Mouse (Mus musculus) liver, adult 2 months (tissue): ENCODE measurements around the gene Adgrd1. TPM values are rescaled to one million over a fixed set of nuclear protein-coding genes. Genes with fewer than 3 reads are reported as not detected.

Experiments used
- DNase-seq: peaks from one replicate; pipeline ENCODE4 v3.0.0-alpha.2; 2011; ENCODE audit warnings: low read depth, low spot score; ENCODE audit errors: extremely low read depth
- H3K27ac ChIP-seq: fragments of 200-500 bp; replicated peaks from 2 replicates; pipeline ENCODE4 v1.5.1; 2012; ENCODE audit warnings: low read depth, mild to moderate bottlenecking, control low read depth, inconsistent platforms, low read length; ENCODE audit not compliant: insufficient read depth
- H3K27me3 ChIP-seq: fragments of 200-500 bp; 2 replicates; pipeline ENCODE4 v1.6.1; 2012; ENCODE audit warnings: mild to moderate bottlenecking, moderate library complexity, low read length, inconsistent platforms; ENCODE audit not compliant: control insufficient read depth, insufficient read depth
- H3K36me3 ChIP-seq: fragments of 200-500 bp; 2 replicates; pipeline ENCODE4 v1.6.1; 2012; ENCODE audit warnings: low read length, inconsistent platforms; ENCODE audit not compliant: control insufficient read depth, insufficient read depth
- H3K4me1 ChIP-seq: fragments of 200-500 bp; 2 replicates; pipeline ENCODE4 v1.6.1; 2011; ENCODE audit warnings: low read length; ENCODE audit not compliant: control insufficient read depth, insufficient read depth
- H3K4me3 ChIP-seq: fragments of 200-500 bp; 2 replicates; pipeline ENCODE4 v1.5.1; 2011; ENCODE audit warnings: low read depth, mild to moderate bottlenecking, control low read depth, low read length, moderate library complexity; ENCODE audit not compliant: insufficient read depth
- H3K79me2 ChIP-seq: fragments of 200-500 bp; 2 replicates; pipeline ENCODE4 v1.6.1; 2012; ENCODE audit warnings: inconsistent platforms, mild to moderate bottlenecking, low read length, moderate library complexity; ENCODE audit not compliant: control insufficient read depth, insufficient read depth
- H3K9ac ChIP-seq: fragments of 200-500 bp; 2 replicates; pipeline ENCODE4 v1.6.1; 2012; ENCODE audit warnings: low read depth, mild to moderate bottlenecking, control low read depth, inconsistent platforms, low read length
- CTCF ChIP-seq: fragments of 200-500 bp; IDR thresholded peaks from 2 replicates; pipeline ENCODE4 v1.5.1; 2011; ENCODE audit warnings: low read depth, low read length, control low read depth
- POLR2A ChIP-seq: fragments of 200-500 bp; IDR thresholded peaks from 2 replicates; pipeline ENCODE4 v1.6.1; 2011; ENCODE audit warnings: low read length, control low read depth; ENCODE audit not compliant: insufficient read depth; ENCODE audit errors: extremely low read depth
- WGBS: fragments of 180-500 bp; shearing (Covaris S2); methylation state at CpG from one replicate; pipeline ENCODE4 v1.1.7; 2018; 5-methylcytosine and 5-hydroxymethylcytosine counted together
- polyA plus RNA-seq: library from polyadenylated mRNA; depleted of rRNA; stranded (reverse); fragments of >200 nt; gene quantifications from 2 replicates; pipeline ENCODE4 v1.2.3, GENCODE M21; 2012
- total RNA-seq: library from RNA; depleted of rRNA; stranded (reverse); fragments of >200 nt; gene quantifications from 2 replicates; pipeline ENCODE4 v1.2.3, GENCODE M21; 2014

Adgrd1 gene
- total and polyA plus RNA-seq, 2 experiments, result 0.18 to 0.66 TPM

DNA sequence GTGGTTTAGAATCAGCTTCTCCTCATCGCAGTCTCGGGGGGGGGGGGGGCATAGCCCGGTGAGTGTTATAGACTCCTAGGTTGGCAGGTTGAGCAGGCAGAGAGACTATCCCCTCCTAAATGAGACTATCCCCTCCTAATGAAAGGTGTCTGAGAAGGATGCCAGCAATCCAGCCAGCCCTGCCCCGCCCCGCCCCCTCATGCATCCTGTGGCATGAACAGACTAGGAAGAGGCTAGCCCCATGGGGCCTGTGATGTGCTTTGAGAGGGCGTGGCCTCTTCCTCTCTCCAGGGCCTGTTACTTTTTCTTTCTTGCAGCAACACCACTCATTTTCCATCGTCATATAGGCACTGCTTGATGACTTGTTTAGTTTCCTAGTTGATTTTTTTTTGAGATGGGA lies 15.0 kb upstream of the Adgrd1 start:
- no peaks in the 10 kb centered on the region for H3K27me3 ChIP-seq
- no peaks in the 10 kb centered on the region for H3K36me3 ChIP-seq
- DNase-seq, result no peak
- H3K79me2 ChIP-seq, result no peaks in the 10 kb centered on the region
- H3K9ac ChIP-seq, result no peak overlapping the region
- H3K27ac ChIP-seq, result no peak overlapping the region
- WGBS, result 79% methylated on average over 7 of the region's 7 CpGs
- no peak overlapping the region for H3K4me3 ChIP-seq
- no peak for TF ChIP-seq CTCF
- TF ChIP-seq POLR2A, result no peak
- no peaks in the 10 kb centered on the region for H3K4me1 ChIP-seq

DNA sequence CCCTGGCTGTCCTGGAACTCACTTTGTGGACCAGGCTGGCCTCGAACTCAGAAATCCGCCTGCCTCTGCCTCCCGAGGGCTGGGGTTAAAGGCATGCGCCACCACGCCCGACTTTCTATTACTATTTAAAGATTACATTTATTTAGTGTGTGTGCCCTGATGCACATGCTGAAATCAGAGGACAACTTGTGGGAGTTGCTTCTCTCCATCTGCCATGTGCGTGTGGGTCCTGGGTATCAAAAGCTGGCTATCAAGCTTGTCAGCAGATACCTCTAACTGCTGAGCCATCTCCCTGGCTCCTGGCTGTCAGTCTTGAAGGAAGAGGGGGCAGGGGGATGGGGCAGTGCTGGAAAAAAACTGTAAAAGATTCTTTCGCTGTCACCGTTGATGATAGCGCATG lies 11.4 kb upstream of the Adgrd1 start:
- no peak overlapping the region for H3K27ac ChIP-seq
- H3K27me3 ChIP-seq, result no peaks in the 10 kb centered on the region
- no peak overlapping the region for H3K4me3 ChIP-seq
- no peaks in the 10 kb centered on the region for H3K4me1 ChIP-seq
- WGBS, result 92% methylated on average over 10 of the region's 10 CpGs
- no peaks in the 10 kb centered on the region for H3K79me2 ChIP-seq
- H3K36me3 ChIP-seq, result no peaks in the 10 kb centered on the region
- DNase-seq, result no peak
- TF ChIP-seq POLR2A, result no peak
- TF ChIP-seq CTCF, result no peak
- H3K9ac ChIP-seq, result no peak overlapping the region

DNA sequence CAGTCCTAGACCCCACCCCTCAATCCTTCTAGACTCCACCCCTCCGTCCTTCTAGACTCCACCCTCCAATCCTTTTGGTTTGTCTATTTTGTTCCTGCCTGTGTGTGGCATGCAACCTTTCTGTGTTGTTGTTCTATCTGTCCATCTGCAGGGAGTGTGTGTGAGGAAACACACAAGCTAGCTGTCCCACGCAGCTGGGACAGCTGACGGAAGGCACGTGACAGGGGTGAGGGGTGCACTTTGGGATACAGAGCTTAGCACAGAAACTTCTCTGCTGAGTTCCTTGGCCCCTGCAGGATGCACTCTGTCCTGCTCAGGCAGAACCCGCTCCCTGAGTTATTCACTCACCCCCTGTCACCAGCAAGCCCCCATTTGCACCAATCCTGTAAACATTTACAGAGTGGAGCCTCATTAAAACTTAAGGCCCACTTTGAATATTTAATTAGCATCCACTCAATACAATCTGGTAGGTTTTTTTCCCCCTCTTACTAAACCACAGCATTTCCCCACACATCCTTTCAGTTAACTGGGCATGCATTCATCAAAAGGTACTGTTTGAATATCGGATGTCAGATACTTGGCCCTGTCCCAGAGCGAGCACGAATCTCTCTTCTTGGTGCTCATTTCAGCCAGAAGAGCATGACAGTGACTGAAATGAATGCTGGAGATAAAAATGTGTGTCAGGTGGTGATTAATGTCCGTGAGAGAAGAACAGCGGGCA lies 4.0 kb upstream of the Adgrd1 start:
- no peaks in the 10 kb centered on the region for H3K27me3 ChIP-seq
- no peak overlapping the region for H3K4me3 ChIP-seq
- no peak for DNase-seq
- H3K4me1 ChIP-seq, result 0 out of 2 replicates have a peak, but pooled peaks cover 2% of the 10 kb centered on the region
- TF ChIP-seq CTCF (no peak), POLR2A (no peak)
- H3K9ac ChIP-seq, result no peak overlapping the region
- no peak overlapping the region for H3K27ac ChIP-seq
- H3K36me3 ChIP-seq, result no peaks in the 10 kb centered on the region
- no peaks in the 10 kb centered on the region for H3K79me2 ChIP-seq
- 79% methylated on average over 10 of the region's 10 CpGs for WGBS

DNA sequence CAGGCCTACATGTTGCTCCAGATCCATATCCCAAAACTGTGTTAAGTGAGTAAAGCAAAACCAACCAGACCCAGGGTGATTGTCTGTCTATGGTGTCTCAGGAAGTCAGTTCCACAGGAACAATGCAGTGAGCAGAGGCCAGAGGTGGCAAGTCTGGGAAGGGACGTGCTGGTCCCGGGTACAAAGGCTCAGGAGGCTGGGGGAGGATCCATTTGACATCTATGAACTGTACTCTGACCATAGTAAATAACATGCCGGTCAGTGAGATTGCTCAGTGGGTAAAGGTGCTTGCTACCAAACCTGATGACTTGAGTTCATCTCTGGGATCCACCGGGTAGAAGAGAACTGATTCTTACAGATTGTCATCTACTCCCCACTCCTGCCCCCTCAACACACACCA lies 3.4 kb upstream of the Adgrd1 start:
- no peaks in the 10 kb centered on the region for H3K27me3 ChIP-seq
- 0 out of 2 replicates have a peak, but pooled peaks cover 2% of the 10 kb centered on the region for H3K4me1 ChIP-seq
- H3K36me3 ChIP-seq, result no peaks in the 10 kb centered on the region
- no peak overlapping the region for H3K27ac ChIP-seq
- no peak for TF ChIP-seq POLR2A
- H3K9ac ChIP-seq, result no peak overlapping the region
- no peaks in the 10 kb centered on the region for H3K79me2 ChIP-seq
- WGBS, result 19% methylated on average over 4 of the region's 4 CpGs
- no peak overlapping the region for H3K4me3 ChIP-seq
- peak; percentile 38 for DNase-seq

GRCm38 (mm10) chr5:129094236-129094635 lies 2.3 kb upstream of the Adgrd1 start:
- Histone ChIP-seq H3K4me1 (0 out of 2 replicates have a peak, but pooled peaks cover 2% of the 10 kb centered on the region), H3K27ac (no peak overlapping the region), H3K4me3 (no peak overlapping the region), H3K79me2 (no peaks in the 10 kb centered on the region), H3K27me3 (no peaks in the 10 kb centered on the region), H3K36me3 (no peaks in the 10 kb centered on the region), H3K9ac (no peak overlapping the region)
- TF ChIP-seq CTCF (no peak), POLR2A (no peak)
- 72% methylated on average over 5 of the region's 5 CpGs for WGBS
- DNase-seq, result peak; percentile 60

DNA sequence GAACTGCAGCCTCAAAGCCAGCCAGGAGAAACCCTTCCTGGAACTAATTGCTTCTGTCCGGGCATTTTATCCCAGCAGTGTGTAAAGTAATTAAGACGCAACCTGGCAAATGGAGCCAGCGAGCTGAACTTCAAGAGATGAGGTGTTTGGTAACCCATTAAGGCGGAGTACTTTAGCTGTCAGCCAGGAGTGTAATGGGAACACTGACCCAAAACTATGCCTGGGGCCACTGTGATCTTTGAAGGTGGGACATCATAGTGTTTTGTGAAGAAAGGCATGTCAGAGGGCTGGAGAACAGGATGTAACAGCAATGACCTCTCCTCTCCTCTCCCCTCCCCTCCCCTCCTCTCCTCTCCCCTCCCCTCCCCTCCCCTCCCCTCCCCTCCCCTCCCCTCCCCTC lies 7.5 kb downstream of the Adgrd1 start:
- no peaks in the 10 kb centered on the region for H3K36me3 ChIP-seq
- DNase-seq, result no peak
- H3K79me2 ChIP-seq, result no peaks in the 10 kb centered on the region
- no peak overlapping the region for H3K4me3 ChIP-seq
- H3K9ac ChIP-seq, result no peak overlapping the region
- TF ChIP-seq CTCF (no peak), POLR2A (no peak)
- no peak overlapping the region for H3K27ac ChIP-seq
- H3K4me1 ChIP-seq, result no peaks in the 10 kb centered on the region
- no peaks in the 10 kb centered on the region for H3K27me3 ChIP-seq
- 73% methylated on average over 4 of the region's 4 CpGs for WGBS
